Mouse (Mus musculus): ENCODE results near the gene Ufsp1.

DNA sequence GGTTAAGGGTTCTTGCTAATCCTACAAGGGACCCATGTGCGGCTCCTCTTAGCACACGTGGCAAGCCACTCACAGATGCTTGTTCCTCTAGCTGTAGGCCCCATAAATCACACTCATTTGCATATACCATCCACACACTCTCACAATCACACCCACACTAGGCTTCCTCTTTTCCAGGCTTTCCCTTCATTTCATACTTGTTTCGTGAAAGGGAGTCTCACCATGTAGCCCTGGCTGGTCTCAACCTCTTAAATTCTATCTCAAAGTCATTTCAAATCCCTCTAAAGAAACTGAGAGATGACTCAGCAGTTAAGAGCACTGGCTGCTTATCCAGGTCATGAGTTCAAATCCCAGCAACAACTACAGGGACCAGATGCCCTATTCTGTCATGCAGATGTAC is 11.4 kb downstream of the Ufsp1 start:
- TF ChIP-seq CTCF (IDR thresholded peaks at IDR 0.05; ENCODE audit: insufficient read depth, low read length) = no peak
- TF ChIP-seq POLR2A (IDR thresholded peaks at IDR 0.05; ENCODE audit: borderline replicate concordance, extremely low read depth, low read depth, low read length) = no peak
